Mouse (Mus musculus) midbrain, postnatal 0 days (tissue): ENCODE results near the gene Rpl29. TPM values are rescaled to one million over a fixed set of nuclear protein-coding genes. Genes with fewer than 3 reads are reported as not detected.

Source experiments
- ATAC-seq: fragments of 200-750 bp; cut with Nextera tagmentation; 2 replicates; pipeline ENCODE4 v1.8.0; 2017; ENCODE audit warnings: moderate number of reproducible peaks, mild to moderate bottlenecking, moderate TSS enrichment, moderate library complexity; ENCODE audit not compliant: low FRiP score
- DNase-seq: peaks from one replicate; pipeline ENCODE4 v3.0.0-alpha.2; 2015; ENCODE audit warnings: low spot score
- H3K27ac ChIP-seq: fragments of 300-500 bp; sonication (generic); 2 replicates; pipeline ENCODE4 v1.5.1; 2014; ENCODE audit warnings: low read depth, mild to moderate bottlenecking, low read length, mixed read lengths
- H3K27me3 ChIP-seq: fragments of 300-500 bp; sonication (generic); 2 replicates; pipeline ENCODE4 v1.6.1; 2014; ENCODE audit warnings: low read length, control low read depth, mixed read lengths; ENCODE audit not compliant: insufficient read depth
- H3K36me3 ChIP-seq: fragments of 300-500 bp; sonication (generic); 2 replicates; pipeline ENCODE4 v1.6.1; 2014; ENCODE audit warnings: low read length, control low read depth, mixed read lengths; ENCODE audit not compliant: insufficient read depth
- H3K4me1 ChIP-seq: fragments of 300-500 bp; sonication (generic); 2 replicates; pipeline ENCODE4 v1.6.1; 2014; ENCODE audit warnings: mild to moderate bottlenecking, control low read depth, antibody characterized with exemption, low read length, mixed read lengths; ENCODE audit not compliant: insufficient read depth
- H3K4me2 ChIP-seq: fragments of 300-500 bp; sonication (generic); 2 replicates; pipeline ENCODE4 v1.6.1; 2014; ENCODE audit warnings: low read depth, mild to moderate bottlenecking, low read length, mixed read lengths; ENCODE audit not compliant: poor library complexity, severe bottlenecking
- H3K4me3 ChIP-seq: fragments of 300-500 bp; sonication (generic); 2 replicates; pipeline ENCODE4 v1.5.1; 2014; ENCODE audit warnings: low read depth, mild to moderate bottlenecking, low read length, moderate library complexity
- H3K9ac ChIP-seq: fragments of 300-500 bp; sonication (generic); replicated peaks from 2 replicates; pipeline ENCODE4 v1.6.1; 2014; ENCODE audit warnings: mild to moderate bottlenecking, low read length, moderate library complexity, mixed read lengths; ENCODE audit not compliant: poor library complexity, severe bottlenecking
- H3K9me3 ChIP-seq: fragments of 300-500 bp; sonication (generic); 2 replicates; pipeline ENCODE4 v1.6.1; 2016; ENCODE audit warnings: low read length, control low read depth
- CTCF ChIP-seq: IDR thresholded peaks from 2 replicates; pipeline ENCODE4 v1.5.1; 2016; ENCODE audit warnings: antibody characterized with exemption, mild to moderate bottlenecking
- WGBS: fragments of 180-500 bp; shearing (Covaris S2); extraction: QIAGEN DNeasy Blood & Tissue Kit; methylation state at CpG from one replicate; pipeline ENCODE4 v1.1.7; 2014; 5-methylcytosine and 5-hydroxymethylcytosine counted together
- polyA plus RNA-seq: library from polyadenylated mRNA; unstranded; fragments of >200 nt; fragmentation: Nextera tagmentation; extraction: Ambion mirVana; gene quantifications from 2 replicates; pipeline ENCODE4 v1.2.1, GENCODE M21; 2015
- total RNA-seq: library from RNA; depleted of rRNA; stranded (reverse); fragments of >200 nt; gene quantifications from 2 replicates; pipeline ENCODE4 v1.2.3, GENCODE M21; 2014

Rpl29 gene
- total and polyA plus RNA-seq, 2 experiments from 2014 or later = 645 to 936 TPM

DNA sequence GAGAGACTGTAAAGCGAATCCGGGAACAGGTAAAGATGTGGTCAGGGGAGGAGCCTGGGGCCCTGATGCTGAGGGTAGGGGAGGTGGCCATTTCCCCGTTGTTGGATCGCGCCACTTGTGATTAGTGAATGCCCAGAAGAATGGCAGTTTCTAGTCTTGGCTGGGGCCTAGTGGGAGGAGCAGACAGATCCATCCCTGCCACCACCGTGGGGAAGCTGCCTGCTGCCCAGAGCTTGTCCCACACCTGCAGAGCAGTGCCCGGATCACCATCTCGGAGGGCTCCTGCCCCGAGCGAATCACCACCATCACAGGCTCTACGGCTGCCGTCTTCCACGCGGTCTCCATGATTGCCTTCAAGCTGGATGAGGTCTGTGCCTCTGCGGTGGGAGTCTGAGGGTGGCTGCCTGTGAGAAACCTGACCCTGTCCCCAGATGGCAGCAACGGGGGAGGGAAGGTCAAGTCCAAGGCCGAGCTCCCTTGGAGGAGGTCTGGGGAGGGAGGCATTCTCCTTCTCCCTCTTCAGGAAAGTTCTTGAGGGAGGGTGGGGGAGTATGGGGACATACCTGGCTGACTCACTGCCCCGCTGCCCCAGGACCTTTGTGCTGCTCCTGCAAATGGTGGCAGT lies 31.3 kb downstream of the Rpl29 start:
- 80% methylated on average over 18 of the region's 18 CpGs for WGBS
- Histone ChIP-seq H3K9ac (no peak overlapping the region), H3K27me3 (no peaks in the 10 kb centered on the region), H3K27ac (no peak overlapping the region), H3K4me3 (no peak overlapping the region), H3K4me2 (no peak overlapping the region), H3K9me3 (no peaks in the 10 kb centered on the region), H3K36me3 (peaks cover 37% of the 10 kb centered on the region), H3K4me1 (peaks cover 24% of the 10 kb centered on the region)
- DNase-seq (no peak), ATAC-seq (no peak)
- no peak for TF ChIP-seq CTCF

DNA sequence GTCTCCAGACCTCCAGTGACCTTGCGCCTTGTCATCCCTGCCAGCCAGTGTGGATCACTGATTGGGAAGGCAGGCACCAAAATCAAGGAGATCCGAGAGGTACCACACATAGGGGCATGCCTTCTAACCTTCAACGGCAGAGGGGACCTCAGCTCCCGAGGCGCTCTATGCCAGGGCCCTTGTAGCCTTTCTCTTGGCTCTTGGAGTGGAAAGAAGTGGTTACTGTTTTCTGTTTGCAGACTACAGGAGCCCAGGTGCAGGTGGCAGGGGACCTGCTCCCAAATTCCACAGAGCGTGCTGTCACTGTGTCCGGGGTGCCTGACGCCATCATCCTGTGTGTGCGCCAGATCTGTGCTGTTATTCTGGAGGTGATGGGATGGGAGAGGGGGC lies 31.8 kb downstream of the Rpl29 start:
- whole genome bisulfite sequencing = 92% methylated on average over 9 of the region's 9 CpGs
- no peak for ATAC-seq
- TF ChIP-seq CTCF = no peak
- no peak overlapping the region for H3K9ac ChIP-seq
- no peak overlapping the region for H3K4me3 ChIP-seq
- peaks cover 37% of the 10 kb centered on the region for H3K36me3 ChIP-seq
- DNase-seq = no peak
- no peak overlapping the region for H3K27ac ChIP-seq
- H3K27me3 ChIP-seq = no peaks in the 10 kb centered on the region
- no peak overlapping the region for H3K4me2 ChIP-seq
- peaks cover 19% of the 10 kb centered on the region for H3K4me1 ChIP-seq
- no peaks in the 10 kb centered on the region for H3K9me3 ChIP-seq

DNA sequence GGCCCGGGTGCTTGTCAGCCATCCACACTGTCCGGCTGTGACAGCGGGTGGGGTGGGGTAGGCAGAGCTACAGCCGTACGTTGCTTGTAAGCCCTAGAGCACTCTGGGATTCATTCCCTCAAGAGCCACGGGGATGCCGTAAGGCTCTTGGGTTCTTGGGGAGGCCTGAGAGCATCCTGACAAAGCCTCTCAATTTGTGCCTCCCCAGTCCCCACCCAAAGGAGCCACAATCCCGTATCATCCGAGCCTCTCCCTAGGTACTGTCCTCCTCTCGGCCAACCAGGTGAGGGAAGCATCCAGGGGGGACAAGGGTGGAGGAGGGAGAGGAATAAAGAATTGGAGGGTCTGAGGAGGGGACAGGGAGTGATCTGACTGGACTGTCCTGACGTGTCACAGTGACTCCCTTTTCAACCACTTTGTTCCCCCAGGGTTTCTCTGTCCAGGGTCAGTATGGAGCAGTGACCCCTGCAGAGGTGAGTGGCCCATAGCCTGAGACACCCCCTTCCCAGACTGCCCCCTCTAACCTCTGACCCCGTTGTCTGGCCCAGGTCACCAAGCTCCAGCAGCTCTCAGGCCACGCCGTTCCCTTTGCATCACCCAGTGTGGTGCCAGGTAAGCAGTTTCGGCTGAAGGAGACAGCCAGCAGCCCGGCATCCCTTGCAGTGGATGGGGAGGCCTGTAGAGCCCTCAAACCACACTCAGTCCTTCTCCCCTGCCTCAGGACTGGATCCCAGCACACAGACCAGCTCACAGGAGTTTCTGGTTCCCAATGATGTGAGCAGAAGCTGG lies 32.6 kb downstream of the Rpl29 start:
- TF ChIP-seq CTCF = no peak
- peaks cover 36% of the 10 kb centered on the region for H3K36me3 ChIP-seq
- H3K9ac ChIP-seq = no peak overlapping the region
- H3K27me3 ChIP-seq = no peaks in the 10 kb centered on the region
- H3K4me1 ChIP-seq = peaks cover 11% of the 10 kb centered on the region
- DNase-seq = no peak
- ATAC-seq = no peak
- H3K9me3 ChIP-seq = no peaks in the 10 kb centered on the region
- WGBS = 85% methylated on average over 13 of the region's 16 CpGs
- H3K4me3 ChIP-seq = no peak overlapping the region
- no peak overlapping the region for H3K4me2 ChIP-seq
- no peak overlapping the region for H3K27ac ChIP-seq

DNA sequence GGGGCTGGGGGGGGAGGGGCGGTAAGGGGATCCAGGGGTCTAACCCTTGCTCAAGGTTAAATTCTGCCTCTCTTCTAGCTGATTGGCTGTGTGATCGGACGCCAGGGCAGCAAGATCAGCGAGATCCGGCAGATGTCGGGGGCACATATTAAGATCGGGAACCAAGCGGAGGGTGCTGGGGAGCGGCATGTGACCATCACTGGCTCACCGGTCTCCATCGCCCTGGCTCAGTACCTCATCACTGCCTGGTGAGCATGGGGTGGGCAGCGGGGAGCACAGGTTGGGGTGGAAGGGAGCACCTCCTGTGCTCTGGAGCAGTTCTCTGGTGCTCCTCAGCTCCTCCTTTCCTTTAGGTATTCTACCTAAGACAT lies 33.2 kb downstream of the Rpl29 start:
- Histone ChIP-seq H3K36me3 (peaks cover 33% of the 10 kb centered on the region), H3K27ac (no peak overlapping the region), H3K4me1 (peaks cover 5% of the 10 kb centered on the region; the same call in 1 of the 2 replicates), H3K4me2 (no peak overlapping the region), H3K9ac (no peak overlapping the region), H3K27me3 (no peaks in the 10 kb centered on the region), H3K9me3 (no peaks in the 10 kb centered on the region), H3K4me3 (no peak overlapping the region)
- no peak for DNase-seq
- ATAC-seq = no peak
- no peak for TF ChIP-seq CTCF
- WGBS = 91% methylated on average over 12 of the region's 12 CpGs

- no peaks in the 10 kb centered on the region for H3K27me3 ChIP-seq
- TF ChIP-seq CTCF = no peak
- H3K27ac ChIP-seq = no peak overlapping the region
- H3K4me2 ChIP-seq = no peak overlapping the region
- DNase-seq = no peak
- ATAC-seq = no peak
- H3K4me1 ChIP-seq = no peaks in the 10 kb centered on the region; the same call in 1 of the 2 replicates
- 81% methylated on average over 20 of the region's 21 CpGs for WGBS
- H3K9ac ChIP-seq = no peak overlapping the region
- no peaks in the 10 kb centered on the region for H3K9me3 ChIP-seq
- peaks cover 33% of the 10 kb centered on the region for H3K36me3 ChIP-seq
- H3K4me3 ChIP-seq = no peak overlapping the region
Measured at GRCm38 (mm10) chr9:106463122-106464063, 34.1 kb downstream of the Rpl29 start.
